Mouse (Mus musculus) hindbrain, embryonic 16.5 days (tissue): ENCODE measurements around the gene Enox2. TPM values are rescaled to one million over a fixed set of nuclear protein-coding genes. Genes with fewer than 3 reads are reported as not detected.
"Not testable (repeated sequence)": the region's sequence is repeated elsewhere in the genome, so short reads cannot be mapped to it uniquely, and the experiment has no call there.

Source experiments
- ATAC-seq: fragments of 200-750 bp; cut with Nextera tagmentation; 2 replicates; pipeline ENCODE4 v1.8.0; 2017; ENCODE audit warnings: moderate TSS enrichment, moderate library complexity
- H3K27ac ChIP-seq: fragments of 300-500 bp; sonication (generic); 2 replicates; pipeline ENCODE4 v1.5.1; 2014; ENCODE audit warnings: low read depth, mild to moderate bottlenecking, control low read depth, low read length, moderate library complexity
- H3K27me3 ChIP-seq: fragments of 300-500 bp; sonication (generic); replicated peaks from 2 replicates; pipeline ENCODE4 v1.6.1; 2014; ENCODE audit warnings: low read length; ENCODE audit not compliant: control insufficient read depth, insufficient read depth
- H3K36me3 ChIP-seq: fragments of 300-500 bp; sonication (generic); 2 replicates; pipeline ENCODE4 v1.6.1; 2014; ENCODE audit warnings: mild to moderate bottlenecking, low read length, moderate library complexity, mixed read lengths; ENCODE audit not compliant: control insufficient read depth, insufficient read depth
- H3K4me1 ChIP-seq: fragments of 300-500 bp; sonication (generic); 2 replicates; pipeline ENCODE4 v1.6.1; 2014; ENCODE audit warnings: low read depth, low read length; ENCODE audit not compliant: control insufficient read depth, insufficient read depth
- H3K4me2 ChIP-seq: fragments of 300-500 bp; sonication (generic); 2 replicates; pipeline ENCODE4 v1.6.1; 2014; ENCODE audit warnings: mild to moderate bottlenecking, low read length, control low read depth, moderate library complexity
- H3K4me3 ChIP-seq: fragments of 300-500 bp; sonication (generic); 2 replicates; pipeline ENCODE4 v1.5.1; 2014; ENCODE audit warnings: mild to moderate bottlenecking, low read length, control low read depth, moderate library complexity
- H3K9ac ChIP-seq: fragments of 300-500 bp; sonication (generic); 2 replicates; pipeline ENCODE4 v1.6.1; 2014; ENCODE audit warnings: low read depth, mild to moderate bottlenecking, control low read depth, low read length, moderate library complexity
- H3K9me3 ChIP-seq: fragments of 300-500 bp; sonication (generic); 2 replicates; pipeline ENCODE4 v1.6.1; 2014; ENCODE audit warnings: mild to moderate bottlenecking, low read length, moderate library complexity; ENCODE audit not compliant: control insufficient read depth
- WGBS: fragments of 180-500 bp; shearing (Covaris S2); extraction: QIAGEN DNeasy Blood & Tissue Kit; methylation state at CpG from one replicate; pipeline ENCODE4 v1.1.7; 2014; 5-methylcytosine and 5-hydroxymethylcytosine counted together
- polyA plus RNA-seq: library from polyadenylated mRNA; unstranded; fragments of >200 nt; fragmentation: Nextera tagmentation; extraction: Ambion mirVana; gene quantifications from 2 replicates; pipeline ENCODE4 v1.2.1, GENCODE M21; 2015

Enox2 gene
- polyA plus RNA-seq, 1 experiment from 2014 or later = 8.7 TPM

GRCm38 (mm10) chrX:49181136-49181535 lies 106.9 kb downstream of the Enox2 start:
- Histone ChIP-seq H3K27ac (no peak overlapping the region), H3K9me3 (no peaks in the 10 kb centered on the region), H3K4me3 (no peak overlapping the region), H3K4me2 (no peak overlapping the region), H3K27me3 (no peaks in the 10 kb centered on the region), H3K9ac (no peak overlapping the region), H3K4me1 (no peaks in the 10 kb centered on the region), H3K36me3 (no peaks in the 10 kb centered on the region)
- no peak for ATAC-seq
- 80% methylated on average over 3 of the region's 3 CpGs for WGBS

DNA sequence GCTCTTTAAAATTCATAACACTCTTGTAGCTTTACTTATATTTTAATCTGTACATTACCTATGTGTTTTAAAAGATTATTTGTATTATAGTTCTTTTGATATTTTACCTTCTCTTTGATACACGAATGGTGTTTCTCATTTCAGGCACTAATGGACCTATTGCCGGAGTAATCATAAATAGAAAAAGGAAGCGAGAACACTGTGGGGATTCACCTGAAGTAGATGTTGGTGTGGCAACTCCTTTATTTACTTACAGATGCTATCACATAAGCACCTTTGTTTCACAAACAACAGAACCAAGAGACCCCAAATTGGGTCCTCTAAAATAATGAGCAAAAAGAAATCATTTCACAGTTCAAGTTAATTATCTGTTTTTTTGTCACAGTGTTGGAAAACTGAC lies 109.4 kb downstream of the Enox2 start:
- ATAC-seq = no peak
- Histone ChIP-seq H3K27me3 (no peaks in the 10 kb centered on the region), H3K4me2 (no peak overlapping the region), H3K4me1 (no peaks in the 10 kb centered on the region), H3K36me3 (no peaks in the 10 kb centered on the region), H3K4me3 (no peak overlapping the region), H3K9ac (no peak overlapping the region), H3K27ac (no peak overlapping the region), H3K9me3 (no peaks in the 10 kb centered on the region)
- WGBS = 93% methylated on average over 3 of the region's 3 CpGs

- no peaks in the 10 kb centered on the region for H3K4me1 ChIP-seq
- no peak overlapping the region for H3K9ac ChIP-seq
- H3K36me3 ChIP-seq = no peaks in the 10 kb centered on the region
- H3K27ac ChIP-seq = no peak overlapping the region
- H3K27me3 ChIP-seq = no peaks in the 10 kb centered on the region
- no peak for ATAC-seq
- 52% methylated on average over 2 of the region's 2 CpGs for WGBS
- no peaks in the 10 kb centered on the region for H3K9me3 ChIP-seq
- H3K4me3 ChIP-seq = no peak overlapping the region
- no peak overlapping the region for H3K4me2 ChIP-seq
These were observed 133.8 kb downstream of the Enox2 start for GRCm38 (mm10) chrX:49154280-49154679.

- Histone ChIP-seq H3K4me1 (no peaks in the 10 kb centered on the region), H3K9me3 (no peaks in the 10 kb centered on the region), H3K4me3 (no peak overlapping the region), H3K4me2 (no peak overlapping the region), H3K27me3 (no peaks in the 10 kb centered on the region), H3K36me3 (no peaks in the 10 kb centered on the region), H3K27ac (no peak overlapping the region), H3K9ac (no peak overlapping the region)
- WGBS = 45% methylated on average over 3 of the region's 3 CpGs
- 0 out of 2 replicates have a peak, but pooled peaks have one; percentile 37 for ATAC-seq
These were observed 163.2 kb downstream of the Enox2 start for GRCm38 (mm10) chrX:49124774-49125429.

DNA sequence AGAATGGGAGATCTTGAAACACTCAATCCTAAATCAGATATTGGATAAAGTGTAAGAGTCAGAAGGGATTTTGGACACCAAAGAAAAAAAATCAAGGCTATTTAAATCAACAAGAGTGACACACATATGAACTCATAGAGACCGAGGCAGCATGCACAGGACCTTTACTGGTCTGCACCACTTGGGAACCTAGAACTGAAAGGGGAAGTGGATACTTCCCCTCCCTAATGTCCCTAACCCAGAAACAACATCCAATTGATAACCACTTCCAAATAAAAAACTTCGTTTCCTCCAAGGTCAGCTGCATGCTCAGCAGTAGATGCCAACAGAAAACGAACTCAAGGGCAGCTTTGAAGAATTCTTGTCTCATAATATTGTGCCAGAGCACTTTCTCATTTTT lies 171.6 kb downstream of the Enox2 start:
- WGBS = 89% methylated on average over 3 of the region's 3 CpGs

GRCm38 (mm10) chrX:49112412-49112811 lies 175.6 kb downstream of the Enox2 start:
- no peak overlapping the region for H3K4me2 ChIP-seq
- no peak overlapping the region for H3K4me3 ChIP-seq
- WGBS = 30% methylated on average over 3 of the region's 3 CpGs
- no peaks in the 10 kb centered on the region for H3K36me3 ChIP-seq
- no peaks in the 10 kb centered on the region for H3K4me1 ChIP-seq
- no peak overlapping the region for H3K9ac ChIP-seq
- ATAC-seq = no peak
- no peak overlapping the region for H3K27ac ChIP-seq
- H3K27me3 ChIP-seq = no peaks in the 10 kb centered on the region
- no peaks in the 10 kb centered on the region for H3K9me3 ChIP-seq

More for the DNA sequence above, 171.6 kb downstream of the Enox2 start:
- H3K4me2 ChIP-seq = no peak overlapping the region
- no peaks in the 10 kb centered on the region for H3K4me1 ChIP-seq
- no peak overlapping the region for H3K4me3 ChIP-seq
- H3K9me3 ChIP-seq = no peaks in the 10 kb centered on the region
- no peaks in the 10 kb centered on the region for H3K27me3 ChIP-seq
- no peak overlapping the region for H3K27ac ChIP-seq
- no peaks in the 10 kb centered on the region for H3K36me3 ChIP-seq
- no peak for ATAC-seq
- H3K9ac ChIP-seq = no peak overlapping the region

DNA sequence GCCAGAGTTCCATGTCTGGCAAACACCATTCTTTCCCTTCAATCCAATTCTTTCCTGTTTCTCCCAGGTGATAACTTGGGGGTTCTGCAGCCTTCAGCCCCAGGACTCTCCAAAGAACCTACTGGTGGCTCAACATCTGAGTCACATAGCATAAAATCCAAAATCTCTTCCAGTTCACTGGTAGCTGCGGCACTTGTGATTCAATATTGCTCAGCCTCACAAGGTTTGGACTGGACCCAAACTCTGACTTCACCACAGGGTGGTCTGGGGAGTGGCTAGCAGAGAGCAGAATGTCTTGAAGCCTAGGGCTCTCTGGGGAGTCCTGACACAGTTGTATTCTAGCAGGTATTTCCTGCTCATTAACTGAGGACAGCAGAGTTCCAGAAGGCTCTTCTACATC lies 187.5 kb downstream of the Enox2 start:
- not testable (repeated sequence) for H3K4me3 ChIP-seq, H3K4me2 ChIP-seq, H3K27ac ChIP-seq, H3K36me3 ChIP-seq, H3K4me1 ChIP-seq, H3K9ac ChIP-seq, H3K27me3 ChIP-seq, H3K9me3 ChIP-seq, ATAC-seq
- WGBS = 79% methylated on average over 1 of the region's 1 CpGs

- H3K36me3 ChIP-seq = no peaks in the 10 kb centered on the region
- no peak overlapping the region for H3K9ac ChIP-seq
- WGBS = 41% methylated on average over 2 of the region's 2 CpGs
- H3K9me3 ChIP-seq = no peaks in the 10 kb centered on the region
- H3K27me3 ChIP-seq = no peaks in the 10 kb centered on the region
- H3K4me1 ChIP-seq = no peaks in the 10 kb centered on the region
- no peak overlapping the region for H3K4me3 ChIP-seq
- H3K27ac ChIP-seq = no peak overlapping the region
- no peak for ATAC-seq
- H3K4me2 ChIP-seq = no peak overlapping the region
These were observed 191.8 kb downstream of the Enox2 start for GRCm38 (mm10) chrX:49096249-49096648.

GRCm38 (mm10) chrX:49075055-49075454 lies 213.0 kb downstream of the Enox2 start:
- no peak overlapping the region for H3K4me3 ChIP-seq
- WGBS = 88% methylated on average over 6 of the region's 6 CpGs
- ATAC-seq = no peak
- H3K36me3 ChIP-seq = no peaks in the 10 kb centered on the region
- H3K4me1 ChIP-seq = no peaks in the 10 kb centered on the region
- no peaks in the 10 kb centered on the region for H3K9me3 ChIP-seq
- no peak overlapping the region for H3K4me2 ChIP-seq
- H3K27ac ChIP-seq = no peak overlapping the region
- no peaks in the 10 kb centered on the region for H3K27me3 ChIP-seq
- H3K9ac ChIP-seq = no peak overlapping the region

GRCm38 (mm10) chrX:49073563-49073962 lies 214.5 kb downstream of the Enox2 start:
- H3K36me3 ChIP-seq = no peaks in the 10 kb centered on the region
- no peak overlapping the region for H3K4me3 ChIP-seq
- H3K9ac ChIP-seq = no peak overlapping the region
- no peaks in the 10 kb centered on the region for H3K4me1 ChIP-seq
- no peaks in the 10 kb centered on the region for H3K9me3 ChIP-seq
- H3K4me2 ChIP-seq = no peak overlapping the region
- 64% methylated on average over 3 of the region's 3 CpGs for WGBS
- no peak for ATAC-seq
- no peak overlapping the region for H3K27ac ChIP-seq
- no peaks in the 10 kb centered on the region for H3K27me3 ChIP-seq
